Mouse (Mus musculus): ENCODE measurements at regions not wholly inside any gene's neighbourhood (a gene's known extent, or its start where the extent isn't known, plus 50 kb on each side); places are given as distances from the start of the nearest gene placed in this dataset.

DNA sequence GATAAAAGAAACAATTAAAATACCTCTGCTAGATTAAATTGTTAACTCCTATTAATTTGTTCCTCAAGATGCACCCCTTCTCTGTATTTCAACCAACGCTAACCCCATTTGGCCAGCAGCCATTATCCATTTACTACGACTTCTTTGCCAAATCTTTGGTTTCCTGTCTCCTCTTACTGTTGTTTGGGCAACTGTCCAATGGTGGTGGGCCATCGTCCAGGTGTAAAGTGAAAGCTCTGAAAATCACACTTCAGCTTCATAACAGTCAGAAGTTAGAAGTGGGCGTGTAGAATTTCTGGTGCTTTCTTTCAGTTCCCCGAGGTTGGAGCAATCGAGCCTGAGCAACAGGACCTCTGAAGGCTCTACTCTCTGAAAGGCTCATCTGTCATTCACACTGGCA lies 66.8 kb upstream of the Zbtb20 start:
- H3K4me1 ChIP-seq (ENCODE audit: control insufficient read depth, insufficient read depth, low read length), result no peaks in the 10 kb centered on the region
- no peak overlapping the region for H3K9ac ChIP-seq (ENCODE audit: low read depth, poor library complexity, severe bottlenecking)
- no peak overlapping the region for H3K27ac ChIP-seq (ENCODE audit: insufficient read depth, low read length)
- no peaks in the 10 kb centered on the region for H3K9me3 ChIP-seq (replicated peaks; ENCODE audit: control insufficient read depth, insufficient read depth, low read length, poor library complexity, severe bottlenecking)
- TF ChIP-seq EP300 (IDR thresholded peaks at IDR 0.05; ENCODE audit: insufficient read depth, low read depth, low read length) (no peak), POLR2A (IDR thresholded peaks at IDR 0.05; ENCODE audit: insufficient read depth, low read length) (no peak), CTCF (IDR thresholded peaks at IDR 0.05; ENCODE audit: low read depth, low read length) (no peak)
- H3K36me3 ChIP-seq (ENCODE audit: control insufficient read depth, insufficient read depth, low read length, poor library complexity, severe bottlenecking), result no peaks in the 10 kb centered on the region
- H3K4me3 ChIP-seq (ENCODE audit: low read depth, low read length), result no peak overlapping the region
- no peaks in the 10 kb centered on the region for H3K27me3 ChIP-seq (ENCODE audit: control insufficient read depth, insufficient read depth, low read length, poor library complexity, severe bottlenecking)

DNA sequence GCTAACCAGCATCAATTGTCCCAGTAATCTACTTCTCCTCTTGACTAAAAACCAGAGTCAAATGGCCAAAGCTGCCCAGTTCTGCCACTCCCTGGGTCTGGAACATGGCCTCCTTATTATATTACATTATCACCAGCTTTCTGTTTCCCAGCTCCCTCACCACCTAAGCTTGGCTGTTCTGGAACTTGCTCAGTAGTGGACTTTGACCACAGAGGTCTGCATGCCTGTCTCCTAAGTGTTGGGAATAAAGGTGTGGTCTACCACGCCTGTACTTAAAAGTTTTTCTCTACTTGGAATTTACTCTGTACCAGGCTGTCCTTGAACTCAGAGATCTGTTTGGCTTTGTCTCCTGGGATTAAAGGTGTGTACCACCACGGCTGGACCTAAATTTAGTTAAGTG lies 68.1 kb upstream of the Zbtb20 start:
- Histone ChIP-seq H3K36me3 (ENCODE audit: control insufficient read depth, insufficient read depth, low read length, poor library complexity, severe bottlenecking) (no peaks in the 10 kb centered on the region), H3K4me1 (ENCODE audit: control insufficient read depth, insufficient read depth, low read length) (no peaks in the 10 kb centered on the region), H3K27me3 (ENCODE audit: control insufficient read depth, insufficient read depth, low read length, poor library complexity, severe bottlenecking) (no peaks in the 10 kb centered on the region), H3K4me3 (ENCODE audit: low read depth, low read length) (no peak overlapping the region), H3K9ac (ENCODE audit: low read depth, poor library complexity, severe bottlenecking) (no peak overlapping the region), H3K9me3 (replicated peaks; ENCODE audit: control insufficient read depth, insufficient read depth, low read length, poor library complexity, severe bottlenecking) (no peaks in the 10 kb centered on the region), H3K27ac (ENCODE audit: insufficient read depth, low read length) (no peak overlapping the region)
- no peak for TF ChIP-seq EP300 (IDR thresholded peaks at IDR 0.05; ENCODE audit: insufficient read depth, low read depth, low read length)
- TF ChIP-seq CTCF (IDR thresholded peaks at IDR 0.05; ENCODE audit: low read depth, low read length), result no peak
- TF ChIP-seq POLR2A (IDR thresholded peaks at IDR 0.05; ENCODE audit: insufficient read depth, low read length), result no peak

DNA sequence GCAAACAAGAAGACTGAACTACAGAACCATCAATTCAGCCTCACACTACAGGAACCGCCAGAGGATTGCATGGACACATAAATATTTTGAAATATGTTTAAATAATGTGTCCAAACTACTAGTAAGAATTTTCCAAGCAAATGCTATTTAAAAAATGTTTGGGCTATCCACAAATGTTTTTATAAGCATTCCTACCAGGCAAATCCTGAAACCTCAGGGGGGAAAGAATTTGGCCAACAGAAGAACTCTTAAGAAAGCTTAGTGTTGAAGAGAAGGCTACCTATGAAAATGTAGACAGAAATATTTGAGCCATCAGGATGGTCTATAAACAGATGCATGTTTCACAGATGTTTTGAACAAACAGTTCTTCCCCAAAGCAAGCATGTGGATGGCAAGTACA lies 72.1 kb upstream of the Zbtb20 start:
- no peak overlapping the region for H3K27ac ChIP-seq (ENCODE audit: insufficient read depth, low read length)
- no peak for TF ChIP-seq EP300 (IDR thresholded peaks at IDR 0.05; ENCODE audit: insufficient read depth, low read depth, low read length)
- TF ChIP-seq POLR2A (IDR thresholded peaks at IDR 0.05; ENCODE audit: insufficient read depth, low read length), result no peak
- TF ChIP-seq CTCF (IDR thresholded peaks at IDR 0.05; ENCODE audit: low read depth, low read length), result no peak
- H3K27me3 ChIP-seq (ENCODE audit: control insufficient read depth, insufficient read depth, low read length, poor library complexity, severe bottlenecking), result no peaks in the 10 kb centered on the region
- no peaks in the 10 kb centered on the region for H3K9me3 ChIP-seq (replicated peaks; ENCODE audit: control insufficient read depth, insufficient read depth, low read length, poor library complexity, severe bottlenecking)
- no peaks in the 10 kb centered on the region for H3K36me3 ChIP-seq (ENCODE audit: control insufficient read depth, insufficient read depth, low read length, poor library complexity, severe bottlenecking)
- H3K9ac ChIP-seq (ENCODE audit: low read depth, poor library complexity, severe bottlenecking), result no peak overlapping the region
- no peak overlapping the region for H3K4me3 ChIP-seq (ENCODE audit: low read depth, low read length)
- no peaks in the 10 kb centered on the region for H3K4me1 ChIP-seq (ENCODE audit: control insufficient read depth, insufficient read depth, low read length)

DNA sequence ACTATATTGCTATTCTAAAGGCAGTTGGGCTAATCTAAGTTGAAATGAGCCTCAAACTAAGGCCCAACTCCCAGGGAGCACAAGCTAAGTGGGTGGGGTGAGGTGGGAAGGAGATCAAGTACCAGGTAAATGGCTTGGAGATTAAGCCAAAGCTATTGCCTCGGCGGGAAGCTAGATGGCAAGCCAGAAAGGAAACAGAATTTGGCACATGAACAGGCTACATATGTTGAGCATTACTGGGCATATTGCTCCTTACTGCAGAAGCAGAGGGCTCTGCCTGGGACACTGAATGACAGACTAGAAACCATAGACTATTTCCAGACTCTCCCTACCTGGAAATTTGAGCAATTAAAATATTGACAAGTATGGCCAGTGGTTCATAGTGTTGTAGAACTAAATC lies 83.1 kb upstream of the Zbtb20 start:
- no peaks in the 10 kb centered on the region for H3K9me3 ChIP-seq (replicated peaks; ENCODE audit: control insufficient read depth, insufficient read depth, low read length, poor library complexity, severe bottlenecking)
- no peak overlapping the region for H3K9ac ChIP-seq (ENCODE audit: low read depth, poor library complexity, severe bottlenecking)
- TF ChIP-seq CTCF (IDR thresholded peaks at IDR 0.05; ENCODE audit: low read depth, low read length), result no peak
- no peak for TF ChIP-seq EP300 (IDR thresholded peaks at IDR 0.05; ENCODE audit: insufficient read depth, low read depth, low read length)
- no peak for TF ChIP-seq POLR2A (IDR thresholded peaks at IDR 0.05; ENCODE audit: insufficient read depth, low read length)
- H3K4me3 ChIP-seq (ENCODE audit: low read depth, low read length), result no peak overlapping the region
- no peaks in the 10 kb centered on the region for H3K27me3 ChIP-seq (ENCODE audit: control insufficient read depth, insufficient read depth, low read length, poor library complexity, severe bottlenecking)
- no peaks in the 10 kb centered on the region for H3K36me3 ChIP-seq (ENCODE audit: control insufficient read depth, insufficient read depth, low read length, poor library complexity, severe bottlenecking)
- H3K4me1 ChIP-seq (ENCODE audit: control insufficient read depth, insufficient read depth, low read length), result no peaks in the 10 kb centered on the region
- H3K27ac ChIP-seq (ENCODE audit: insufficient read depth, low read length), result no peak overlapping the region

DNA sequence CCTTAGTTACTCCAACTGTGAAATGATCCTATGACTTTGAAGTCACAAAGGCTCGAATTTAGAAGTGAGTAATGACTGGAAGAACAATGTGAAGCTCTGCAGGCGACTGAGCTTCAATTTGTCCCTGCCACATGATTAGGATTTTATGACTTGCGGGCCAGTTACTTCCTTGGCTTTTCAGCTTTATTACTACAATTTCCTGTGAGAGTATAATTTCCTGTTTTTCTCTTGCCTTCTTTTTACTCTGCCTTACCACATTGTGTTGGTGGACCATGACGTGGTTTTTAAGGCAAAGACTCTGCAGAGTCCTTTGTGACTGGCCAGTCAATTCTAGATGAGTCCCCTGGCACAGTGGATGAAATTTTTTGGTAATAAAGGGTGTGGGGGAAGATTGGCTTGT lies 91.0 kb upstream of the Zbtb20 start:
- Histone ChIP-seq H3K9me3 (replicated peaks; ENCODE audit: control insufficient read depth, insufficient read depth, low read length, poor library complexity, severe bottlenecking) (peaks cover 10% of the 10 kb centered on the region), H3K27me3 (ENCODE audit: control insufficient read depth, insufficient read depth, low read length, poor library complexity, severe bottlenecking) (no peaks in the 10 kb centered on the region)

DNA sequence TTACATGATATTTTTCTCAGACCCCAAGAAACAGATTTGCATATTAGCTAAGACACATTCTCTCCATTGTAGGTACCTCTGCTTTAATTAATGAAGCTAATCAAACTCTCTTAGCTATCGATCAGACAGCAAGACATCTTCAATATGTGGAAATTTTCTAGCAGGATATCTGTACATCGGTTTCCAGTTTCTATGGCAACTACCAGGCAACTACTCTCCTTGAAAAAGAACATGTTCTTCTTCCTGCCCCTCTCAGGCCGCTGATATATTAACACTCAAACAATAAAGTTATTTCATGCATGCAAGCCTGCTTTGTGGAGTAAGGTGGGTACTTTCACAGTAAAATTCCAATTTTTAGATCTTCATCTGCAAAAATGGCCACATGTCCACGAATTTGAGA lies 91.7 kb upstream of the Zbtb20 start:
- H3K4me3 ChIP-seq (ENCODE audit: low read depth, low read length), result no peak overlapping the region
- no peaks in the 10 kb centered on the region for H3K36me3 ChIP-seq (ENCODE audit: control insufficient read depth, insufficient read depth, low read length, poor library complexity, severe bottlenecking)
- H3K9ac ChIP-seq (ENCODE audit: low read depth, poor library complexity, severe bottlenecking), result no peak overlapping the region
- peaks cover 12% of the 10 kb centered on the region for H3K9me3 ChIP-seq (replicated peaks; ENCODE audit: control insufficient read depth, insufficient read depth, low read length, poor library complexity, severe bottlenecking)
- peaks cover 3% of the 10 kb centered on the region for H3K4me1 ChIP-seq (ENCODE audit: control insufficient read depth, insufficient read depth, low read length)
- no peaks in the 10 kb centered on the region for H3K27me3 ChIP-seq (ENCODE audit: control insufficient read depth, insufficient read depth, low read length, poor library complexity, severe bottlenecking)
- TF ChIP-seq EP300 (IDR thresholded peaks at IDR 0.05; ENCODE audit: insufficient read depth, low read depth, low read length) (no peak), POLR2A (IDR thresholded peaks at IDR 0.05; ENCODE audit: insufficient read depth, low read length) (no peak), CTCF (IDR thresholded peaks at IDR 0.05; ENCODE audit: low read depth, low read length) (no peak)
- no peak overlapping the region for H3K27ac ChIP-seq (ENCODE audit: insufficient read depth, low read length)

More for the DNA sequence above, 91.0 kb upstream of the Zbtb20 start:
- Histone ChIP-seq H3K36me3 (ENCODE audit: control insufficient read depth, insufficient read depth, low read length, poor library complexity, severe bottlenecking) (no peaks in the 10 kb centered on the region), H3K4me1 (ENCODE audit: control insufficient read depth, insufficient read depth, low read length) (peaks cover 3% of the 10 kb centered on the region), H3K27ac (ENCODE audit: insufficient read depth, low read length) (no peak overlapping the region), H3K9ac (ENCODE audit: low read depth, poor library complexity, severe bottlenecking) (no peak overlapping the region), H3K4me3 (ENCODE audit: low read depth, low read length) (no peak overlapping the region)
- TF ChIP-seq CTCF (IDR thresholded peaks at IDR 0.05; ENCODE audit: low read depth, low read length) (no peak), POLR2A (IDR thresholded peaks at IDR 0.05; ENCODE audit: insufficient read depth, low read length) (no peak), EP300 (IDR thresholded peaks at IDR 0.05; ENCODE audit: insufficient read depth, low read depth, low read length) (no peak)
